Mouse (Mus musculus): ENCODE measurements around the gene Eomes.

Gene Eomes

DNA sequence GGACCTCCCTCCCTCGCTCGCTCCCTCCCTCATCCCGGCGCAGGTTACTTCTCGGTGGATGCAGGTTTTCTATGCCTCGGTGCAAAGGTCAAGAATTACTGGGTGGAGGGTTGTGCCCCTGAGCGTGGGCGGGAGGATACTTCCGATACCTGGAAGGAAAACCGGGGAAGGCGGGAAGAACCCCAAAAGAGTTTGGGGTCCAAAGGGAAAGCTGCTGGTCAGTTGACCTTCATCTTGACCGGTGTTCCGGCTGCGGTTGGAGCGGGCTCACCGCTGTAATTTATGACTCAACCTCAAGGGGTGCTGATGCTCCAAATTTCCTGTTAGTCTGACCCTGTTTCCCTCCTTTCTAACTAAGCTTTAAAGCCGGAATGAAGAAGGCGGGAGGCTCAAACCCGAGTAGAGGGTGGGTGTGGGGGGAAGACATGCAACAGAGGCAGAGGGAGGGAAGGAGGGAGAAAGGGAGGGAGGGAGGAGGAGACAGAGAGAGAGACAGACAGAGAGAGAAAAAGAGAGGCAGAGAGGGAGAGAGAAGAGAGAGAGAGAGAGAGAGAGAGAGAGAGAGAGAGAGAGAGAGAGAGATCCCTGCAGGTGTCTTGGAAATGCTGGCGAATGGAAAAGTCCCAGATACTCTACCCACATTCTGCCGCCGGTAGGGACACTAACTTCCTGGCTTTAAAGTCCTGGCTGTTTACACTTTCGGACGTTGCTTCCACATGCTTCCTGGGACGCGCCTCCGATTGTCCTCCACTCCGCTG lies 10.3 kb downstream of the Eomes start:
- DNase-seq (ENCODE audit: low spot score): no peak

DNA sequence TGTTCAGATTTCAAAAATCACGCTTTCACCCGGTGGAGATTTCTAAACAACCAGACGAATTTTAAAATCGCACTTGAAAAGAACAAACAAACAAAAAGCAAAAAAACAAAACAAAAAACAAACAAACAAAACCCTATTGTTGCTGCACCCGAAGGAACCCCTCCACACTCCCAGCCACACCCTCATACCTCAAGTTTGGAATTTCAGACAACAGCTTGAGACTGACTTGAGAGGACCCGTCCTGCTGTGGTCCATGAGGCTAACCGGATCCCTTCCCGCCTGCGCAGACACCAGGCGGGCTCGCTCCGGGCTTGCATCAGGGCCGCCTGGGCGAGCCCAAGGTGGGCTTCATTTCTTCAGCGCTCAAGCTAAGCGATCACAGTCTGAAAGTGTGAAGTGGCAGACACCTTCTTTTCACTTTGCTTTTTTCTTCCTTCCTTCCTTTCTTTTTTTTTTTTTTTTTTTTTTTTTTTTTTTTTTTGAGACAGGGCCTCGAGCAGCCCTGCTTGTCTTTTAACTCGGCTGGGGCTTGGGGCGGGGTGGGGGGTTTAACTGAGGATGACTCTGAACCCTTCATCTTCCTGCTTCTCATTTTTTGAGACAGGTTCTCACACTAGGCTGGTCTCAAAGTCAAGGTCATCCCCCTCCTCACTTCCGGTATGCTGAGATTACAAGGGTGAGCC lies 11.0 kb downstream of the Eomes start:
- no peak for DNase-seq (ENCODE audit: low spot score)

GRCm38 (mm10) chr9:118489579-118490019 lies 11.6 kb downstream of the Eomes start:
- DNase-seq (ENCODE audit: low spot score): peak; percentile 46

- DNase-seq (ENCODE audit: low spot score): no peak
These were observed 13.2 kb downstream of the Eomes start for GRCm38 (mm10) chr9:118491195-118491594.

GRCm38 (mm10) chr9:118492932-118493698 lies 15.1 kb downstream of the Eomes start:
- DNase-seq (ENCODE audit: low spot score): no peak

DNA sequence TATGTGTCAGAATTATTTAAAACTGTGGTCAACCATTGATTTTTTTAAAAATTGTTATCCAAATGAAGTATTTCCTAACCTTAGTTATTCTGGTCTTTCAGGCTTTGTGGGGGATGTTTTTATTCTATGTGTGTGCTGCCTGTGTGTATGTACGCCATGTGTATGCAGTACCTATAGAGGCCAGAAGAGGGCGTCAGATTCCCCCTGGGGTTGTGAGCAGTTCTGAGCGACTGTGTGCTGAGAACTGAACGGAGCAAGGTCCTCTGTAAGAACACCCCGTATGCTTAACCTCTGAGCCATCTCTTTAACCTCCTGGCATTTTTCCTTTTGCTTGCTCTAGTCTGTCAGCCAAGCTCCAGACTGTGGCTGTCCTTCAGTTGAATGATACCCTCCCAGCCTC lies 16.1 kb downstream of the Eomes start:
- no peak for DNase-seq (ENCODE audit: low spot score)

DNA sequence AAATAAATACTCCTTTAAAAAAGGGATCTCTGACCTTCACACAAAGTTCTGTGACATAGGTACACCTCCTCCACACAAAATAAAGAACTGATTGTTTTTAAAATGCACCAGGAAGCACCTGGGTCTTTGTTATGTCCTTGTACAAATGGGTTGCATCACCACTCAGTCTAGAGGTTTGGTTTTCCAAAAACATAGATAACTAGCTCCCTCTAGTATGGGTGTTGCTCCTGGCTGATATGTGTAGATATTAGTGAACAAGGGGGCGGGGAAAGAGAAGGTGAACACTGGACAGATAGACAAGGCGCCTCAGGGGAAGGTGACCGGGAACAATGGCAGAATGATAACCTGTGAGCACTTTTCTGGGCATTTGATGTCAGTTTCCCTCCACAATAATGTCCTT lies 17.9 kb downstream of the Eomes start:
- DNase-seq (ENCODE audit: low spot score): no peak

GRCm38 (mm10) chr9:118496952-118497351 lies 18.9 kb downstream of the Eomes start:
- DNase-seq (ENCODE audit: low spot score): no peak

GRCm38 (mm10) chr9:118498061-118498460 lies 20.0 kb downstream of the Eomes start:
- no peak for DNase-seq (ENCODE audit: low spot score)

- DNase-seq (ENCODE audit: low spot score): no peak
These were observed 23.0 kb downstream of the Eomes start for GRCm38 (mm10) chr9:118500963-118501362.

GRCm38 (mm10) chr9:118504656-118505055 lies 26.6 kb downstream of the Eomes start:
- DNase-seq (ENCODE audit: low spot score): no peak

GRCm38 (mm10) chr9:118506020-118506403 lies 28.0 kb downstream of the Eomes start, which contains the start of gene Golga4:
Golga4 (plus strand) TSS chr9:118506267.
- DNase-seq (ENCODE audit: low spot score): peak; percentile 60

DNA sequence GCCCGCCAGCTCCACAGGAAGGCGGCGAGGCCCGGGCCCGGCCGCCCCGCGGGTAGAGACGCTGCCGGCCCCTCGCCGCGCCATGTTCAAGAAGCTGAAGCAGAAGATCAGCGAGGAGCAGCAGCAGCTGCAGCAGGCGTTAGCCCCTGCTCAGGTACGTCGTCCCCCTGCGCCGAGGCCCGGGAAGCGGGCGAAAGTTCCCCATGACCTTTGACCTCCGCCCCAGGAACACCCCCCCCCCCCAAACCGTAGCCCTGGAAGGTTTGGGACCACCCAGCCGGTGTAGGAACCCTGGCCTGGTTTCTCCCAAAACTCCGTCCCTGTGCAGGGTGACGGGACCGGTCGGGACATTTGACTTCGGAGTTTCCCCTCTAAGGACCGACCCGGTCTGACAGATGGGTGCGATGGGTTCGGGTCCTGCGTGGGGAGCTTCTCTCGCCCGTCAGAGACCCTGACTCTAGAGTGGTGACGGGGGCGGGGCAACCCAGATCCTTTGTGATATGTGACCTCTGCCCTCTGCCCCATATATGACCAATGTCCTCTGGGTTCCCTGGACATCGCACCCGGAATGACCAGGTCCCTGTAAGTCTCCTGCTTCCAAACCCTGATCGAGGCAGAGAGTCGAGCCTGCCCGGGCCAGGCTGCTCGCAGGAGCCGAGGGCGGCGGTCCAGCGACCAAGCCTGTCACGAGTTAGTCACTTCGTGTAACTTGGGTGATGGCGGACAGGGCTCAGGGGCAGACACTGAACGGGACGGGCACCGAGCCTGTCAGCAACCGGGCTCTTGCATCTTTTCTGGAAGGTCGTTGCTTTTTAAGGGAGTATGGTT lies 28.6 kb downstream of the Eomes start:
- no peak for DNase-seq (ENCODE audit: low spot score)

- no peak for DNase-seq (ENCODE audit: low spot score)
These were observed 29.5 kb downstream of the Eomes start for GRCm38 (mm10) chr9:118507552-118507951.

- no peak for DNase-seq (ENCODE audit: low spot score)
These were observed 30.6 kb downstream of the Eomes start for GRCm38 (mm10) chr9:118508601-118509000.

DNA sequence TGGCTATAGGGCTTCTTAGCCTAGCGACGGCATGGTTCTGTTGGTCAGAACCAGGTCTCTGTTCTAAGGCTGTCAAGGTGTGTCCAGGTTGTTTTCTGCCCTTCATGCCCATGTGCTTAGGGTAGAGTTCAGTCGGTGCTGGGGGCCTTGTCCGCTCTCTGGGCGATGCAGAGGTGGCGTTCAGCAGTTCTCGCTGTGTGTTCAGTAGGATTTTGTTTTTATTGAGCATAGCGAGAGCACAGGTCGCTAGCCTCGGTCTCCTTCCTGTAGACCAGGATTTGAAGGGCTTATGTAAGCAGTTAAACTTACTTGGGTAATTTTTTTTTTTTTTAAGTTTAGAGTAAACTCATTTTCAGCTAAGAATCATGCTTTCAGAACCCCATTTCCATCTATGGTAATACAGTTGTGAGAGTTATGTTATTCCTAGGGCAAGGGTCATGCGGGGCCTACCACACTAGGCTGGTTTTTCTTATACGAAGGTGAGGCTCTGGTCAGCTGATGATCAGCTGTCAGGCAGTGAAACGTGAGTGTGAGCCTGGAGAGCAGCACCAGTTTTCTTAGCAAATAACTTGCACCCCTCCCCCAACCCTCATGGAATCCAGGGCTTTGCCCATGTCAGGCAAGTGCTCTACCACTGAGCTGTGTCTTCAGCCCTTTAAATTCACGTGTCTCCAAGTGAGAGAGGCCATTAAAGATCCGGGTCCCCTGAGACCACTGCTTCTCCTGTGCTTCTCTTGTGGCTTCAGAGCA lies 33.1 kb downstream of the Eomes start:
- DNase-seq (ENCODE audit: low spot score): no peak

- no peak for DNase-seq (ENCODE audit: low spot score)
These were observed 34.7 kb downstream of the Eomes start for GRCm38 (mm10) chr9:118512681-118513233.

- no peak for DNase-seq (ENCODE audit: low spot score)
These were observed 37.5 kb downstream of the Eomes start for GRCm38 (mm10) chr9:118515476-118515875.

- DNase-seq (ENCODE audit: low spot score): no peak
These were observed 38.1 kb downstream of the Eomes start for GRCm38 (mm10) chr9:118516162-118516561.

DNA sequence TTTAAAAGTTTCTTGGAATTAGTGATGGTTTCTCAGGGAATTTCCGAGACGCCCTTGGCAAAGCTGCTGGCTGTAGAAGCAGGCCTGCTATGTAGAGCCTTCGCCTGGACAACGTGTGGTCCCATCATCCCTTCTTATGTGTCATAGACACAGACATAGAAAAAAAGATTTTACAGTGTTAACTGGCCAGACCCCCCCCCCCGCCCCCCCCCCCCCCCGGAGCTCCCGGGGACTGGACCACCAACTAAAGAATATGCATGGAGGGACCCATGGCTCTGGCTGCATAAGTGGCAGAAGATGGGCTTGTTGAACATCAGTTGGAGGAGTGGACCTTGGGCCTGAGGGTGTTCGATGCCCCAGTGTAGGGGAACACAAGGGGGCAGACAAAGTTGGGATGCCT lies 39.6 kb downstream of the Eomes start:
- no peak for DNase-seq (ENCODE audit: low spot score)

DNA sequence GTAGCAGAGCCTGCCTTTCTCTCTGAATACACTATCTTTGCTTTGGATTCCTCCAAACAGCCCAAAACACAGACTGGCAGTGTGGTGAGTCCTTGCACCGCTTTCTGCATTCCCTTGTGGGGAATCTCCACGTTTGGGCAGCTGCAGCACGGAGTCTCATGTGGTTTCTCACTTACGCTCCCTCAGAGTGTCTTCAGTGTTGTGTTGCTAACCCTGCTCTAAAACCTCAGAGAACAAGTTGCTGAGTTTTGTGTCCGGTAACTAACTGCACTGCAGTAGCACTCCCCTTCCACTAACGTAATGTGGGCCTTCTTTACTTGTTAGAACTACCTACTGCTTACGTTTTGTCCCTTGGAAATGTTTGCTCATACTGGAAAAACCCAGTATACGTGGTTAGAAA lies 41.1 kb downstream of the Eomes start:
- DNase-seq (ENCODE audit: low spot score): no peak
